Mouse (Mus musculus): ENCODE results near the gene Apobec4.
"Not testable (repeated sequence)": the region's sequence is repeated elsewhere in the genome, so short reads cannot be mapped to it uniquely, and the experiment has no call there.

The Apobec4 gene

GRCm38 (mm10) chr1:152766032-152766772, 15.9 kb downstream of the Apobec4 start, which contains the start of the genes Rgl1 and Arpc5:
Gene Rgl1 (minus strand): TSS chr1:152766351.
Gene Arpc5 (plus strand): TSS chr1:152766542.
- DNase-seq (ENCODE audit: low read depth in 2 of 2, low spot score in 2 of 2), result peak; percentile 92 to 95

- DNase-seq (ENCODE audit: low read depth in 2 of 2, low spot score in 2 of 2), result peak in 1 of 2 experiments; percentile 14
These were observed 16.7 kb downstream of the Apobec4 start for GRCm38 (mm10) chr1:152766804-152767748.

GRCm38 (mm10) chr1:152767749-152768488, 17.6 kb downstream of the Apobec4 start:
- peak; percentile 74 to 86 for DNase-seq (ENCODE audit: low read depth in 2 of 2, low spot score in 2 of 2)

GRCm38 (mm10) chr1:152771016-152771415, 20.7 kb downstream of the Apobec4 start:
- DNase-seq (ENCODE audit: low read depth in 2 of 2, low spot score in 2 of 2), result no peak

GRCm38 (mm10) chr1:152774601-152775000, 24.2 kb downstream of the Apobec4 start:
- DNase-seq (ENCODE audit: low read depth in 2 of 2, low spot score in 2 of 2), result not testable (repeated sequence)

GRCm38 (mm10) chr1:152779071-152779737, 28.9 kb downstream of the Apobec4 start:
- DNase-seq (ENCODE audit: low read depth in 2 of 2, low spot score in 2 of 2), result peak; percentile 32 to 50

GRCm38 (mm10) chr1:152784620-152785019, 34.3 kb downstream of the Apobec4 start:
- no peak for DNase-seq (ENCODE audit: low read depth in 2 of 2, low spot score in 2 of 2)

GRCm38 (mm10) chr1:152785446-152785845, 35.1 kb downstream of the Apobec4 start:
- DNase-seq (ENCODE audit: low read depth in 2 of 2, low spot score in 2 of 2), result not testable (repeated sequence)

- DNase-seq (ENCODE audit: low read depth in 2 of 2, low spot score in 2 of 2), result no peak
These were observed 36.6 kb downstream of the Apobec4 start for GRCm38 (mm10) chr1:152786953-152787352.

- DNase-seq (ENCODE audit: low read depth in 2 of 2, low spot score in 2 of 2), result no peak
These were observed 37.8 kb downstream of the Apobec4 start for GRCm38 (mm10) chr1:152788121-152788660.

GRCm38 (mm10) chr1:152790254-152790653, 39.9 kb downstream of the Apobec4 start:
- DNase-seq (ENCODE audit: low read depth in 2 of 2, low spot score in 2 of 2), result peak in 1 of 2 experiments; percentile 21

GRCm38 (mm10) chr1:152790821-152791220, 40.5 kb downstream of the Apobec4 start:
- no peak for DNase-seq (ENCODE audit: low read depth in 2 of 2, low spot score in 2 of 2)

GRCm38 (mm10) chr1:152791269-152791668, 40.9 kb downstream of the Apobec4 start:
- DNase-seq (ENCODE audit: low read depth in 2 of 2, low spot score in 2 of 2), result no peak

- no peak for DNase-seq (ENCODE audit: low read depth in 2 of 2, low spot score in 2 of 2)
These were observed 42.6 kb downstream of the Apobec4 start for GRCm38 (mm10) chr1:152792736-152793494.

GRCm38 (mm10) chr1:152793495-152794130, 43.3 kb downstream of the Apobec4 start:
- no peak for DNase-seq (ENCODE audit: low read depth in 2 of 2, low spot score in 2 of 2)

GRCm38 (mm10) chr1:152795688-152796255, 45.4 kb downstream of the Apobec4 start:
- no peak for DNase-seq (ENCODE audit: low read depth in 2 of 2, low spot score in 2 of 2)

GRCm38 (mm10) chr1:152796683-152797263, 46.4 kb downstream of the Apobec4 start:
- DNase-seq (ENCODE audit: low read depth in 2 of 2, low spot score in 2 of 2), result no peak

- no peak for DNase-seq (ENCODE audit: low read depth in 2 of 2, low spot score in 2 of 2)
These were observed 47.8 kb downstream of the Apobec4 start for GRCm38 (mm10) chr1:152798125-152798524.
